Comparison of ENCODE assay signal across 14 mouse cellular contexts in genomic region chr13:53553192-53553875, GRCm38 (mm10).
DNase-seq lines count a peak whose midpoint lies in the region; ATAC-seq and TF ChIP-seq lines count a peak whose summit lies in the region.
"Had no signal": no experiment of that assay in that cellular context is flagged by ENCODE, and none has a peak within 500 bp of the region (broad histone marks: within the 10 kb centered on the region; RNA-seq: fewer than 3 reads in every experiment).

No protein-coding gene starts in this region.

- no peaks in the 10 kb centered on the region for H3K36me3 ChIP-seq in forebrain, embryonic 10.5 days (replicated peaks)
- no peaks in the 10 kb centered on the region for H3K36me3 ChIP-seq in forebrain, embryonic 16.5 days (ENCODE audit: control insufficient read depth, insufficient read depth)
- H3K36me3 ChIP-seq in midbrain, embryonic 10.5 days, result no peaks in the 10 kb centered on the region
- no peaks in the 10 kb centered on the region for H3K36me3 ChIP-seq in midbrain, postnatal 0 days (ENCODE audit: insufficient read depth, low read length)
- no peaks in the 10 kb centered on the region for H3K36me3 ChIP-seq in stomach, postnatal 0 days (ENCODE audit: control insufficient read depth, insufficient read depth, low read length)
- H3K36me3 ChIP-seq: lung, embryonic 15.5 days; neural tube, embryonic 13.5 days had no signal

- no peak overlapping the region for H3K4me3 ChIP-seq in forebrain, embryonic 10.5 days
- no peak overlapping the region for H3K4me3 ChIP-seq in forebrain, embryonic 16.5 days (replicated peaks; ENCODE audit: low read length)
- 0 out of 2 replicates have a peak overlapping the region, but pooled peaks have one; percentile 7 for H3K4me3 ChIP-seq in midbrain, embryonic 10.5 days
- H3K4me3 ChIP-seq in midbrain, postnatal 0 days (ENCODE audit: low read depth, low read length), result no peak overlapping the region
- no peak overlapping the region for H3K4me3 ChIP-seq in stomach, postnatal 0 days (ENCODE audit: low read depth, low read length)
- H3K4me3 ChIP-seq: left cerebral cortex, adult 2 months; lung, embryonic 15.5 days; neural tube, embryonic 13.5 days had no signal

- peak overlapping the region; percentile 17; the same call in 1 of the 2 replicates for H3K27ac ChIP-seq in forebrain, embryonic 10.5 days
- H3K27ac ChIP-seq in forebrain, embryonic 16.5 days (ENCODE audit: low read length), result no peak overlapping the region
- H3K27ac ChIP-seq in midbrain, embryonic 10.5 days (replicated peaks), result peak overlapping the region; percentile 46; the same call in 1 of the 2 replicates
- no peak overlapping the region for H3K27ac ChIP-seq in midbrain, postnatal 0 days (ENCODE audit: low read depth, low read length)
- no peak overlapping the region for H3K27ac ChIP-seq in stomach, postnatal 0 days (replicated peaks)
- H3K27ac ChIP-seq: left cerebral cortex, adult 2 months; lung, embryonic 15.5 days; neural tube, embryonic 13.5 days had no signal

- no peak for TF ChIP-seq EP300 in stomach, postnatal 0 days (optimal IDR thresholded peaks at IDR 0.05)

- WGBS in forebrain, embryonic 10.5 days, result 80% methylated on average over 13 of the region's 13 CpGs
- 77% methylated on average over 13 of the region's 13 CpGs for WGBS in forebrain, embryonic 16.5 days
- 75% methylated on average over 13 of the region's 13 CpGs for WGBS in midbrain, embryonic 10.5 days
- 50% methylated on average over 13 of the region's 13 CpGs for WGBS in midbrain, postnatal 0 days
- 56% methylated on average over 13 of the region's 13 CpGs for WGBS in stomach, postnatal 0 days

- TF ChIP-seq CTCF in midbrain, postnatal 0 days (IDR thresholded peaks at IDR 0.05), result no peak
- TF ChIP-seq CTCF in stomach, postnatal 0 days (IDR thresholded peaks at IDR 0.05; ENCODE audit: low read depth), result no peak

- H3K9me3 ChIP-seq in forebrain, embryonic 10.5 days, result no peaks in the 10 kb centered on the region
- no peaks in the 10 kb centered on the region for H3K9me3 ChIP-seq in forebrain, embryonic 16.5 days (ENCODE audit: control insufficient read depth, low read length)
- no peaks in the 10 kb centered on the region for H3K9me3 ChIP-seq in midbrain, embryonic 10.5 days (replicated peaks)
- no peaks in the 10 kb centered on the region for H3K9me3 ChIP-seq in midbrain, postnatal 0 days (ENCODE audit: low read length)
- H3K9me3 ChIP-seq in stomach, postnatal 0 days (ENCODE audit: control insufficient read depth, low read length), result no peaks in the 10 kb centered on the region
- H3K9me3 ChIP-seq: lung, embryonic 15.5 days; neural tube, embryonic 13.5 days had no signal

- ATAC-seq in forebrain, embryonic 16.5 days, result no peak
- no peak for ATAC-seq in midbrain, postnatal 0 days (ENCODE audit: low FRiP score)
- ATAC-seq in megakaryocyte progenitor cell, adult 5-6 weeks (replicated peaks; ENCODE audit: poor library complexity), result peak; percentile 65
- peak; percentile 71; the same call in 1 of the 2 replicates for ATAC-seq in stomach, postnatal 0 days (ENCODE audit: low FRiP score, low TSS enrichment)
- no peak for ATAC-seq in frontal cortex, adult (ENCODE audit: low TSS enrichment)

- H3K4me2 ChIP-seq in forebrain, embryonic 16.5 days (ENCODE audit: low read length), result no peak overlapping the region
- no peak overlapping the region for H3K4me2 ChIP-seq in midbrain, postnatal 0 days (ENCODE audit: low read depth, low read length, poor library complexity, severe bottlenecking)
- H3K4me2 ChIP-seq in stomach, postnatal 0 days (replicated peaks; ENCODE audit: low read depth), result no peak overlapping the region
- H3K4me2 ChIP-seq: lung, embryonic 15.5 days had no signal

- H3K4me1 ChIP-seq in forebrain, embryonic 10.5 days, result peaks cover 26% of the 10 kb centered on the region
- peaks cover 3% of the 10 kb centered on the region; the same call in 1 of the 2 replicates for H3K4me1 ChIP-seq in forebrain, embryonic 16.5 days (replicated peaks; ENCODE audit: control insufficient read depth, insufficient read depth, low read length)
- peaks cover 38% of the 10 kb centered on the region for H3K4me1 ChIP-seq in midbrain, embryonic 10.5 days
- peaks cover 3% of the 10 kb centered on the region; the same call in 1 of the 2 replicates for H3K4me1 ChIP-seq in midbrain, postnatal 0 days (ENCODE audit: insufficient read depth, low read length)
- H3K4me1 ChIP-seq in stomach, postnatal 0 days (replicated peaks; ENCODE audit: control insufficient read depth, insufficient read depth), result no peaks in the 10 kb centered on the region

- DNase-seq in forebrain, embryonic 10.5 days (ENCODE audit: extremely low spot score, low spot score), result no peak
- DNase-seq in midbrain, embryonic 10.5 days (ENCODE audit: low spot score), result peak; percentile 39
- DNase-seq in midbrain, postnatal 0 days (ENCODE audit: low spot score), result no peak
- peak; percentile 26 for DNase-seq in stomach, postnatal 0 days (ENCODE audit: low spot score)
- DNase-seq in kidney, postnatal 14 days, result no peak
- DNase-seq: adrenal gland, postnatal 14 days; cerebellum, adult 9-11 months; heart, adult 11 months had no signal

- H3K9ac ChIP-seq in forebrain, embryonic 16.5 days (replicated peaks; ENCODE audit: low read depth, low read length), result no peak overlapping the region
- no peak overlapping the region for H3K9ac ChIP-seq in midbrain, postnatal 0 days (replicated peaks; ENCODE audit: low read length, poor library complexity, severe bottlenecking)
- H3K9ac ChIP-seq in stomach, postnatal 0 days (ENCODE audit: low read length), result no peak overlapping the region
- H3K9ac ChIP-seq: lung, embryonic 15.5 days had no signal

- H3K27me3 ChIP-seq in forebrain, embryonic 10.5 days (ENCODE audit: poor library complexity, severe bottlenecking), result peaks cover 62% of the 10 kb centered on the region
- H3K27me3 ChIP-seq in forebrain, embryonic 16.5 days (replicated peaks; ENCODE audit: control insufficient read depth, insufficient read depth, low read length), result no peaks in the 10 kb centered on the region
- H3K27me3 ChIP-seq in midbrain, embryonic 10.5 days (ENCODE audit: low read depth, poor library complexity, severe bottlenecking), result peaks cover 92% of the 10 kb centered on the region
- H3K27me3 ChIP-seq in midbrain, postnatal 0 days (ENCODE audit: insufficient read depth, low read length), result peaks cover 15% of the 10 kb centered on the region; the same call in 1 of the 2 replicates
- no peaks in the 10 kb centered on the region for H3K27me3 ChIP-seq in stomach, postnatal 0 days (ENCODE audit: control insufficient read depth, insufficient read depth, low read length)
- H3K27me3 ChIP-seq: lung, embryonic 15.5 days; neural tube, embryonic 13.5 days had no signal

Comparison
In these comparisons a context has a peak if more than half of its experiments do, and no peak if none do; other contexts are left out.
1. DNase-seq: peak in midbrain, embryonic 10.5 days (single experiment) and stomach, postnatal 0 days (single experiment); none in forebrain, embryonic 10.5 days (single experiment), midbrain, postnatal 0 days (single experiment) and kidney, postnatal 14 days (single experiment).
2. H3K27ac ChIP-seq: peak in forebrain, embryonic 10.5 days (single experiment) and midbrain, embryonic 10.5 days (single experiment); none in forebrain, embryonic 16.5 days (single experiment), midbrain, postnatal 0 days (single experiment) and stomach, postnatal 0 days (single experiment).
3. ATAC-seq: peak in megakaryocyte progenitor cell, adult 5-6 weeks (single experiment) and stomach, postnatal 0 days (single experiment); none in forebrain, embryonic 16.5 days (single experiment), midbrain, postnatal 0 days (single experiment) and frontal cortex, adult (single experiment).